Mouse (Mus musculus): ENCODE measurements around the gene Apoe. TPM values are rescaled to one million over a fixed set of nuclear protein-coding genes. Genes with fewer than 3 reads are reported as not detected.
A peak's percentile ranks its signal among the peaks of the same experiment; 100 is the strongest.
"Not testable (repeated sequence)": the region's sequence is repeated elsewhere in the genome, so short reads cannot be mapped to it uniquely, and the experiment has no call there.

The Apoe gene
- polyA plus RNA-seq, 1 experiment from 2014 or later = 404 TPM

GRCm38 (mm10) chr7:19691434-19691833 lies 7.6 kb downstream of the Apoe start:
- Histone ChIP-seq H3K27me3 (ENCODE audit: insufficient read depth, low read length) (no peaks in the 10 kb centered on the region), H3K27ac (ENCODE audit: low read depth) (peak overlapping the region; percentile 18; the same call in 1 of the 2 replicates), H3K9ac (no peak overlapping the region), H3K4me3 (ENCODE audit: low read depth, low read length) (no peak overlapping the region), H3K9me3 (ENCODE audit: low read depth, low read length) (no peaks in the 10 kb centered on the region; the same call in 1 of the 2 replicates), H3K36me3 (ENCODE audit: insufficient read depth) (peaks cover 1% of the 10 kb centered on the region; the same call in 1 of the 2 replicates), H3K4me2 (0 out of 2 replicates have a peak overlapping the region, but pooled peaks have one; percentile 12), H3K4me1 (ENCODE audit: insufficient read depth) (peaks cover 21% of the 10 kb centered on the region)
- ATAC-seq (ENCODE audit: insufficient read depth) (no peak), DNase-seq (no peak)
- TF ChIP-seq CTCF (IDR thresholded peaks at IDR 0.05; ENCODE audit: low read depth) = no peak
- 62% methylated on average over 6 of the region's 6 CpGs for WGBS

GRCm38 (mm10) chr7:19690845-19691244 lies 8.1 kb downstream of the Apoe start:
- no peak overlapping the region for H3K4me2 ChIP-seq
- DNase-seq (no peak), ATAC-seq (ENCODE audit: insufficient read depth) (no peak)
- WGBS = 83% methylated on average over 4 of the region's 4 CpGs
- H3K9me3 ChIP-seq (ENCODE audit: low read depth, low read length) = no peaks in the 10 kb centered on the region
- H3K36me3 ChIP-seq (ENCODE audit: insufficient read depth) = no peaks in the 10 kb centered on the region
- H3K4me1 ChIP-seq (ENCODE audit: insufficient read depth) = peaks cover 21% of the 10 kb centered on the region
- H3K27me3 ChIP-seq (ENCODE audit: insufficient read depth, low read length) = no peaks in the 10 kb centered on the region
- no peak overlapping the region for H3K27ac ChIP-seq (ENCODE audit: low read depth)
- no peak overlapping the region for H3K4me3 ChIP-seq (ENCODE audit: low read depth, low read length)
- no peak overlapping the region for H3K9ac ChIP-seq
- TF ChIP-seq CTCF (IDR thresholded peaks at IDR 0.05; ENCODE audit: low read depth) = no peak

- Histone ChIP-seq H3K9me3 (ENCODE audit: low read depth, low read length) (no peaks in the 10 kb centered on the region), H3K4me2 (no peak overlapping the region), H3K4me1 (ENCODE audit: insufficient read depth) (peaks cover 11% of the 10 kb centered on the region), H3K4me3 (ENCODE audit: low read depth, low read length) (no peak overlapping the region), H3K36me3 (ENCODE audit: insufficient read depth) (no peaks in the 10 kb centered on the region), H3K27me3 (ENCODE audit: insufficient read depth, low read length) (no peaks in the 10 kb centered on the region), H3K9ac (no peak overlapping the region), H3K27ac (ENCODE audit: low read depth) (no peak overlapping the region)
- ATAC-seq (ENCODE audit: insufficient read depth) (no peak), DNase-seq (no peak)
- WGBS = 96% methylated on average over 2 of the region's 2 CpGs
- TF ChIP-seq CTCF (IDR thresholded peaks at IDR 0.05; ENCODE audit: low read depth) = no peak
Measured at GRCm38 (mm10) chr7:19688611-19689010, 10.4 kb downstream of the Apoe start.

GRCm38 (mm10) chr7:19688101-19688500 lies 10.9 kb downstream of the Apoe start:
- peaks cover 6% of the 10 kb centered on the region for H3K4me1 ChIP-seq (ENCODE audit: insufficient read depth)
- H3K27me3 ChIP-seq (ENCODE audit: insufficient read depth, low read length) = no peaks in the 10 kb centered on the region
- 89% methylated on average over 10 of the region's 10 CpGs for WGBS
- ATAC-seq (ENCODE audit: insufficient read depth) (no peak), DNase-seq (no peak)
- H3K27ac ChIP-seq (ENCODE audit: low read depth) = no peak overlapping the region
- TF ChIP-seq CTCF (IDR thresholded peaks at IDR 0.05; ENCODE audit: low read depth) = no peak
- H3K4me2 ChIP-seq = no peak overlapping the region
- H3K4me3 ChIP-seq (ENCODE audit: low read depth, low read length) = no peak overlapping the region
- H3K9me3 ChIP-seq (ENCODE audit: low read depth, low read length) = no peaks in the 10 kb centered on the region
- no peaks in the 10 kb centered on the region for H3K36me3 ChIP-seq (ENCODE audit: insufficient read depth)
- no peak overlapping the region for H3K9ac ChIP-seq

- 0 out of 2 replicates have a peak, but pooled peaks have one; percentile 24 for ATAC-seq (ENCODE audit: insufficient read depth)
- H3K4me2 ChIP-seq; H3K9me3 ChIP-seq (ENCODE audit: low read depth, low read length); H3K27ac ChIP-seq (ENCODE audit: low read depth); DNase-seq; H3K36me3 ChIP-seq (ENCODE audit: insufficient read depth); H3K4me3 ChIP-seq (ENCODE audit: low read depth, low read length); H3K9ac ChIP-seq; H3K4me1 ChIP-seq (ENCODE audit: insufficient read depth); H3K27me3 ChIP-seq (ENCODE audit: insufficient read depth, low read length): not testable (repeated sequence)
- WGBS = 58% methylated on average over 8 of the region's 8 CpGs
Measured at GRCm38 (mm10) chr7:19686927-19687583, 11.9 kb downstream of the Apoe start.

GRCm38 (mm10) chr7:19686521-19686920 lies 12.5 kb downstream of the Apoe start:
- no peaks in the 10 kb centered on the region for H3K4me1 ChIP-seq (ENCODE audit: insufficient read depth)
- no peak overlapping the region for H3K27ac ChIP-seq (ENCODE audit: low read depth)
- no peak overlapping the region for H3K4me3 ChIP-seq (ENCODE audit: low read depth, low read length)
- H3K27me3 ChIP-seq (ENCODE audit: insufficient read depth, low read length) = no peaks in the 10 kb centered on the region
- no peaks in the 10 kb centered on the region for H3K36me3 ChIP-seq (ENCODE audit: insufficient read depth)
- no peak for TF ChIP-seq CTCF (IDR thresholded peaks at IDR 0.05; ENCODE audit: low read depth)
- DNase-seq (no peak), ATAC-seq (ENCODE audit: insufficient read depth) (no peak)
- 86% methylated on average over 6 of the region's 6 CpGs for WGBS
- no peak overlapping the region for H3K4me2 ChIP-seq
- H3K9me3 ChIP-seq (ENCODE audit: low read depth, low read length) = no peaks in the 10 kb centered on the region
- H3K9ac ChIP-seq = no peak overlapping the region

- Histone ChIP-seq H3K27ac (ENCODE audit: low read depth) (no peak overlapping the region), H3K27me3 (ENCODE audit: insufficient read depth, low read length) (no peaks in the 10 kb centered on the region), H3K4me2 (no peak overlapping the region), H3K36me3 (ENCODE audit: insufficient read depth) (no peaks in the 10 kb centered on the region), H3K9me3 (ENCODE audit: low read depth, low read length) (no peaks in the 10 kb centered on the region), H3K9ac (no peak overlapping the region), H3K4me1 (ENCODE audit: insufficient read depth) (no peaks in the 10 kb centered on the region), H3K4me3 (ENCODE audit: low read depth, low read length) (no peak overlapping the region)
- DNase-seq (no peak), ATAC-seq (ENCODE audit: insufficient read depth) (no peak)
- no peak for TF ChIP-seq CTCF (IDR thresholded peaks at IDR 0.05; ENCODE audit: low read depth)
- WGBS = 49% methylated on average over 4 of the region's 4 CpGs
Measured at GRCm38 (mm10) chr7:19685374-19685773, 13.6 kb downstream of the Apoe start.

Data from lung, embryonic 14.5 days (tissue).